Mouse (Mus musculus) E14TG2a.4 (cell line): Measurements from ENCODE around the gene Gm11549.

Experiments
- CTCF ChIP-seq: conservative IDR thresholded peaks from 2 replicates; pipeline ENCODE4 v1.5.1; 2014; ENCODE audit warnings: low read length
- POU5F1 ChIP-seq: IDR thresholded peaks from 2 replicates; pipeline ENCODE4 v1.6.1; 2014; ENCODE audit warnings: low read length, borderline replicate concordance

DNA sequence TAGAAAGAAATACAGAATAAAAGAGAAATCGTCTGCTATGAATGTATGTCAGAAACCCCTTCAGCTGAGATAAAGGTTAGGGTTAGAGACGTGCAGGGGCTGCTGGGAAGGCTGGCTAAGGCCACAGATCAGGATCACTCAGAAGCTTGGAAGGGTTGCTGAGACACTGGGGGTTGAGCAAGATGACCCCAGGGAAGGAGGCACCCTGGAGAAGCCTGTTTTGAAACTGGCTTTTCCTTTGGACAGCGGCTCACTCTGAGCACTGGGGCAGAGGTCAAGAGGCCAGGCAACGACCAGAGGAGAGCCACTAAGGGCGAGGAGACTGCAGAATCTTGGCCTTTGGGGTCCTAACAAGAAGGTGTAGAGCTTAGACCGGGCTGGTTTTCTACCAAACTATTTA is 35.4 kb downstream of the Gm11549 start:
- no peak for TF ChIP-seq CTCF
- TF ChIP-seq POU5F1, result no peak
